Mouse (Mus musculus) G1E (cell line): ENCODE results near the gene Phf7.

Experiments used
- CTCF ChIP-seq: IDR thresholded peaks from 2 replicates; pipeline ENCODE4 v1.5.1; 2012; ENCODE audit warnings: low read depth, low read length, inconsistent platforms, mixed read lengths
- GATA1 ChIP-seq: IDR thresholded peaks from 2 replicates; pipeline ENCODE4 v1.6.1; 2012; ENCODE audit warnings: borderline replicate concordance, low read length, inconsistent platforms, mixed read lengths

- TF ChIP-seq CTCF: no peak
- TF ChIP-seq GATA1: no peak
Measured at GRCm38 (mm10) chr14:31250222-31251083, 664 bp downstream of the Phf7 start.
